Mouse (Mus musculus) C2C12 (cell line): ENCODE measurements around the gene Btbd18. TPM values are rescaled to one million over a fixed set of nuclear protein-coding genes. Genes with fewer than 3 reads are reported as not detected.

ENCODE experiments used
- H3K27me3 ChIP-seq: one replicate; pipeline ENCODE4 v1.6.1; 2011; ENCODE audit not compliant: control insufficient read depth, insufficient read depth, insufficient read length
- H3K36me3 ChIP-seq: one replicate; pipeline ENCODE4 v1.6.1; 2011; ENCODE audit not compliant: control insufficient read depth, insufficient read depth
- H3K4me3 ChIP-seq: one replicate; pipeline ENCODE4 v1.5.1; 2011; ENCODE audit warnings: mild to moderate bottlenecking, control low read depth; ENCODE audit not compliant: poor library complexity, insufficient read depth, severe bottlenecking
- H3K79me2 ChIP-seq: one replicate; pipeline ENCODE4 v1.6.1; 2011; ENCODE audit not compliant: control insufficient read depth, insufficient read depth
- H3K79me3 ChIP-seq: one replicate; pipeline ENCODE4 v1.6.1; 2011; ENCODE audit warnings: low read depth, control low read depth
- H3ac ChIP-seq: one replicate; pipeline ENCODE3; 2011; ENCODE audit warnings: low read depth; ENCODE audit not compliant: control insufficient read depth, insufficient read length
- CEBPB ChIP-seq: IDR thresholded peaks from one replicate; pipeline ENCODE4 v1.6.1; 2011; ENCODE audit warnings: low read depth, mild to moderate bottlenecking, control low read depth, moderate library complexity
- CTCF ChIP-seq: IDR thresholded peaks from one replicate; pipeline ENCODE4 v1.5.1; 2011; ENCODE audit not compliant: control insufficient read depth, insufficient read depth, insufficient read length
- FOSL1 ChIP-seq: IDR thresholded peaks from one replicate; pipeline ENCODE4 v1.8.0; 2011; ENCODE audit warnings: mild to moderate bottlenecking, low read length; ENCODE audit not compliant: poor library complexity, insufficient read depth, severe bottlenecking
- MAX ChIP-seq: IDR thresholded peaks from one replicate; pipeline ENCODE4 v1.6.1; 2011; ENCODE audit warnings: mild to moderate bottlenecking, control low read depth
- MYOD1 ChIP-seq: IDR thresholded peaks from one replicate; pipeline ENCODE4 v1.6.1; 2011; ENCODE audit warnings: low read depth; ENCODE audit not compliant: control insufficient read depth, insufficient read length
- MYOG ChIP-seq: IDR thresholded peaks from one replicate; pipeline ENCODE4 v1.6.1; 2011; ENCODE audit not compliant: control insufficient read depth, insufficient read length; ENCODE audit errors: extremely low read depth
- USF1 ChIP-seq: IDR thresholded peaks from one replicate; pipeline ENCODE4 v1.6.1; 2011; ENCODE audit warnings: low read depth, mild to moderate bottlenecking, control low read depth, moderate library complexity
- polyA plus RNA-seq: library from polyadenylated mRNA; unstranded; fragments of >200 nt; fragmentation: generic; extraction: Trizol; gene quantifications from one replicate; pipeline ENCODE4 v1.2.1, GENCODE M21; 2012; ENCODE audit warnings: missing spikeins

Btbd18 gene
- polyA plus RNA-seq, 1 experiment = 0.08 TPM

DNA sequence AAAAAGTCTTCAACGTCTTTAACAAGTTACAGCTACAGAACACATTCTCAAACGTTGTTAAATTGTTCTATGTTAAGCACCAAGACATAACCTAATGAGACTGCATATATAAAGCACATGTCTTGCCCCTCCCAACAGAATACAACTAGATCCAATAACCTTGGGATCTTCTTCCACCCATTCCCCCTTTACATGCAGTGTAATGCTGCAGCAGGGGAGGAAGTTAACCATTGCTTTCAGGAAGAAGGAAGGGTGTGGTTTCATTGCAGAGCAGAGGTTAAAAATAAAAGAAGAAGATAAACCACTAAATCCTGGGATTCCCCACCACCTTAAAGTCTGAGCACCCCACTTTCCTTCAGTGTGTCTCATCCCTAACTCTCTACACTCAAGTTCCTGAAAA is 36.2 kb upstream of the Btbd18 start:
- Histone ChIP-seq H3K79me3 (peaks cover 76% of the 10 kb centered on the region), H3ac (no peak overlapping the region), H3K4me3 (no peak overlapping the region), H3K36me3 (peaks cover 64% of the 10 kb centered on the region), H3K27me3 (no peaks in the 10 kb centered on the region), H3K79me2 (peaks cover 95% of the 10 kb centered on the region)
- TF ChIP-seq MYOG = no peak
- TF ChIP-seq FOSL1 = no peak
- TF ChIP-seq CEBPB = no peak
- no peak for TF ChIP-seq CTCF
- no peak for TF ChIP-seq MAX
- TF ChIP-seq MYOD1 = no peak
- no peak for TF ChIP-seq USF1

DNA sequence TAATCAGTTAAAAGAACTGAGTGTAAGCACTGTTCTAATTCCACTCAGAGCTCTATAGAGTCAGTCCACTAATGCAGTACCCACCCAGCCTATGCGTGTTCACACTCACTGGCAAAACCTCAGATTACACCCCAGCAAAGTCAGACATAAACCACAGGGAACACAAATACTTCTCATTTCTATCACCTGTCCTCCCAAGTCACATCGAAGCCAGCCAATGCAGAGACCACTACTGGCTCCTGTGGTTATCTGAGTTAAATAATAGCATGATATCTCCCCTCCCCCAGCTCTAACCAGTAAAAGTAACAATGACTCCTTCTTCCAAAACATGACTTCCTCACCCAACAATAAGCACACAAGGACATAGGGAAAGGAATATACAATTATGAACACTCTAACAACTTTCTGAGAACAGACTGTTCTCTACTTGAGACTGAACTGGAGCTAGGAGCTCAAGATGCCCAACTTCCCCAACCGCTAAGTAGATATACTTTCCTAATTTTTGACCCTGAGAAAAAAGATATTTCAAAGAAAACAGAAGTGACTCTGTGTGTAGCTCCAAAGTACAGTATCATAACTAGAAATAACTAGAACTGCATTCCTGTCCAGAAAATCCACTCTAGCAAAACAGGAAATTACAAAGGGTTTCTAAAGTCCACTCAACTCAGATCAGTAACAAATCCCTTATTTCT is 35.3 kb upstream of the Btbd18 start:
- H3K36me3 ChIP-seq = peaks cover 70% of the 10 kb centered on the region
- no peak overlapping the region for H3K4me3 ChIP-seq
- peaks cover 79% of the 10 kb centered on the region for H3K79me3 ChIP-seq
- peak; percentile 74 for TF ChIP-seq MYOD1
- TF ChIP-seq CTCF = no peak
- no peaks in the 10 kb centered on the region for H3K27me3 ChIP-seq
- H3ac ChIP-seq = no peak overlapping the region
- H3K79me2 ChIP-seq = peaks cover 95% of the 10 kb centered on the region

DNA sequence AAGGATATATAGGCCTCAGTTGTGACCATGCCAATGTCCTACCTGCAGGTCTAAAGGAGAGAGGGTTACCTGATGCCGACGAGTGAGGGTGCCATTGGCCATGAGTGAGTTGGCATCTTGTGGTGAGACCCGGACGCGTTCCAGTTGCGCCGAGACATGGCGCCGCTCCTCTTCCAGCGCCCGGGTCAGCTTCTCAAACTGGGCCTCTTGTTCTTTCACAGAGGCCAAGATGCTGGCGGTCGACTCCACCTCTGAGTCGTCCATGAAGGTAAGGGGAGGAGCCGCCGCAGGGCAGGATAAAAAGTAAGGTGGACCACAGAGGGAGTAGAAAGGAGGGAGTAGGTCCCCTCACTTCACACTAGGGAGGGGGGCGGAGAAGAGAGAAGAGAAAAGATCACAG is 34.7 kb upstream of the Btbd18 start:
- TF ChIP-seq CEBPB (no peak), FOSL1 (no peak), CTCF (no peak), USF1 (no peak), MYOG (no peak), MAX (no peak), MYOD1 (no peak)
- Histone ChIP-seq H3K79me2 (peaks cover 98% of the 10 kb centered on the region), H3K27me3 (no peaks in the 10 kb centered on the region), H3ac (no peak overlapping the region), H3K4me3 (no peak overlapping the region), H3K79me3 (peaks cover 85% of the 10 kb centered on the region), H3K36me3 (peaks cover 76% of the 10 kb centered on the region)

DNA sequence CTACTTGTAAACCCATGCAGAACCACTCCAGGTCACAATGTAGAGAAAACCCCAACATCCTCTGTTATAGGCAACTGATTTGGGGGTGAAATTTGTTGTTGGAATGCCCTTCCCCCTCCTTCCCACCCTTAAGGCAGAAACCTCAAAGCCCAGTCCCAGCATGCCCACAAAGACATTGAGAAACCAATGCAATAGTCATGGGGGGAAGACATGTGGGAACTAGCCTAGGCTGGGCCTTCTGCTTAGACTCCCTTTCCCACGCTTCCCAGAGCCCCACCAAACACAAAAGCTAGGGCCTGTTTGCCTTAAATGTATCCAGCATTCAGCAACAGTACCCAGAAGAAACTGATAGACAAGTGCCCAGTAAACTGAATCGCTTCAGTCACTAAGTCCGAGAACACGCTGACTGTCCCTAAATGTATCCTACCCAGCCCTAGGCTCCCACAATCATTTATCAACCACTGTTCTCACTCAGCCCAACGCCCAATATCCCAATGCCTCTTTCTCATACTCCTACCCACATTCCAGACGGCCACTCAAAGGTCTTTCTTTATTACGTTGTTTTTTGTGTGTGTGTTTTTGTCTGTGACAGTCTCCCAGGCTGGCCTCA is 32.4 kb upstream of the Btbd18 start:
- no peak overlapping the region for H3ac ChIP-seq
- peaks cover 66% of the 10 kb centered on the region for H3K36me3 ChIP-seq
- peaks cover 97% of the 10 kb centered on the region for H3K79me3 ChIP-seq
- TF ChIP-seq MYOG (no peak), USF1 (no peak), CTCF (no peak), MYOD1 (no peak), MAX (no peak), CEBPB (no peak), FOSL1 (no peak)
- no peaks in the 10 kb centered on the region for H3K27me3 ChIP-seq
- H3K4me3 ChIP-seq = no peak overlapping the region
- H3K79me2 ChIP-seq = peaks cover 100% of the 10 kb centered on the region

DNA sequence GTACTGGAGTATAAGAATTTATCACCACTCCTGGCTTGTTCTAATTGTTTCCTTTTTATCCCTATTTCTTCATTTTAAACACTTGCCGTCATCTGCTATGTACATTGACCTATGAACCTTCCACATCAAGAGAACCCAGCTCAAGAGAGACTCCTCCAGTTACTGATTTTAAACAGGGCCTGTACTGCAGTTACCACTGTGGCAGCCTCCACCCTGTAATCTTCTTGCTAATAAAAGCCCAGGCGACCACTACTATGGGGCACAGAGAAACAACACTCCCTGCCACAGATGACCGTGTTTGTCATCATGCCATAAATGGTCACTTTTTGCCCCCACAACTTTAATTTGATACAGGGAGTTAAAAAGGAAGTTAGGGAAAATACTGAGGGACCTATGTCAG is 31.8 kb upstream of the Btbd18 start:
- Histone ChIP-seq H3K36me3 (peaks cover 65% of the 10 kb centered on the region), H3K79me2 (peaks cover 100% of the 10 kb centered on the region), H3K4me3 (no peak overlapping the region), H3K27me3 (no peaks in the 10 kb centered on the region), H3ac (no peak overlapping the region), H3K79me3 (peaks cover 97% of the 10 kb centered on the region)
- TF ChIP-seq CEBPB = no peak
- TF ChIP-seq MAX = no peak

DNA sequence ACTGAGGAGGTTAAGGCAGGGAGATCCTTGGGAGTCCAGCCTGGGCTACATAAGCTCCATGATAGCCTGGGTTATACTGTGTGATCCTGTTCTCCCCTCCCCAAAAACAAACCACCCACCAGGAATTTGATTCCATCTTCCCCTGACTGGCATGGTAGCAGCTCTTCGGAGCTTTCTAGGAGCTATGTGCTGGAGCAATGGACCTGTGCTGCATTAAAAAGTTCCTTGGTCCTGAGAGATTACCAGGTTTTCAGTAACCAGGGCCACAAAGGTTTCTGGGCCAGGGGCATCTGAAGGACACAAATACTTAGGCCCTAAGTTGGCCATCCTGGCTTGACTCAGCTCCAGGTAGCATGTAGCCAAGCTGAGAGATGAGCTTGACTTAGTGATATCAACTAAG is 26.9 kb upstream of the Btbd18 start:
- H3K4me3 ChIP-seq = no peak overlapping the region
- H3K79me3 ChIP-seq = peaks cover 82% of the 10 kb centered on the region
- H3ac ChIP-seq = no peak overlapping the region
- peaks cover 33% of the 10 kb centered on the region for H3K36me3 ChIP-seq
- H3K79me2 ChIP-seq = peaks cover 95% of the 10 kb centered on the region
- no peak for TF ChIP-seq MYOG
- no peak for TF ChIP-seq USF1
- TF ChIP-seq CTCF = no peak
- no peak for TF ChIP-seq MYOD1
- no peak for TF ChIP-seq CEBPB
- TF ChIP-seq FOSL1 = no peak
- TF ChIP-seq MAX = no peak
- H3K27me3 ChIP-seq = no peaks in the 10 kb centered on the region
